Mouse (Mus musculus) hindbrain, embryonic 11.5 days (tissue): ENCODE measurements around the gene Tmem121b. TPM values are rescaled to one million over a fixed set of nuclear protein-coding genes. Genes with fewer than 3 reads are reported as not detected.

Experiments
- ATAC-seq: fragments of 200-750 bp; cut with Nextera tagmentation; 2 replicates; pipeline ENCODE4 v1.8.0; 2017; ENCODE audit warnings: mild to moderate bottlenecking, moderate TSS enrichment, moderate library complexity; ENCODE audit not compliant: low FRiP score
- DNase-seq: peaks from one replicate; pipeline ENCODE4 v3.0.0-alpha.2; 2015; ENCODE audit warnings: low spot score
- H3K27ac ChIP-seq: fragments of 300-500 bp; sonication (generic); 2 replicates; pipeline ENCODE4 v1.5.1; 2014; ENCODE audit warnings: mild to moderate bottlenecking, low read depth, low read length
- H3K27me3 ChIP-seq: fragments of 300-500 bp; sonication (generic); 2 replicates; pipeline ENCODE4 v1.6.1; 2014; ENCODE audit warnings: mild to moderate bottlenecking, low read length, moderate library complexity, mixed read lengths; ENCODE audit not compliant: control insufficient read depth, insufficient read depth
- H3K36me3 ChIP-seq: fragments of 300-500 bp; sonication (generic); 2 replicates; pipeline ENCODE4 v1.6.1; 2014; ENCODE audit warnings: mild to moderate bottlenecking, low read length, moderate library complexity, mixed read lengths; ENCODE audit not compliant: control insufficient read depth, insufficient read depth
- H3K4me1 ChIP-seq: fragments of 300-500 bp; sonication (generic); replicated peaks from 2 replicates; pipeline ENCODE4 v1.6.1; 2014; ENCODE audit warnings: low read length, mixed read lengths; ENCODE audit not compliant: control insufficient read depth, insufficient read depth
- H3K4me2 ChIP-seq: fragments of 300-500 bp; sonication (generic); replicated peaks from 2 replicates; pipeline ENCODE4 v1.6.1; 2014; ENCODE audit warnings: mild to moderate bottlenecking, low read depth, low read length
- H3K4me3 ChIP-seq: fragments of 300-500 bp; sonication (generic); 2 replicates; pipeline ENCODE4 v1.5.1; 2014; ENCODE audit warnings: low read depth, low read length
- H3K9ac ChIP-seq: fragments of 300-500 bp; sonication (generic); 2 replicates; pipeline ENCODE4 v1.6.1; 2014; ENCODE audit warnings: low read depth, low read length
- H3K9me3 ChIP-seq: fragments of 300-500 bp; sonication (generic); 2 replicates; pipeline ENCODE4 v1.6.1; 2016; ENCODE audit warnings: low read length; ENCODE audit not compliant: control insufficient read depth
- WGBS: fragments of 180-500 bp; shearing (Covaris S2); extraction: QIAGEN DNeasy Blood & Tissue Kit; methylation state at CpG from one replicate; pipeline ENCODE4 v1.1.7; 2014; 5-methylcytosine and 5-hydroxymethylcytosine counted together
- polyA plus RNA-seq: library from polyadenylated mRNA; unstranded; fragments of >200 nt; fragmentation: Nextera tagmentation; extraction: Ambion mirVana; gene quantifications from 2 replicates; pipeline ENCODE4 v1.2.1, GENCODE M21; 2014

The Tmem121b gene
- polyA plus RNA-seq, 1 experiment from 2014 or later = 1.8 TPM

- Histone ChIP-seq H3K9ac (no peak overlapping the region), H3K36me3 (no peaks in the 10 kb centered on the region), H3K9me3 (no peaks in the 10 kb centered on the region), H3K27ac (no peak overlapping the region), H3K4me3 (no peak overlapping the region), H3K27me3 (no peaks in the 10 kb centered on the region), H3K4me1 (peaks cover 11% of the 10 kb centered on the region), H3K4me2 (no peak overlapping the region)
- DNase-seq = no peak
- no peak for ATAC-seq
- WGBS = 87% methylated on average over 8 of the region's 8 CpGs
These were observed 18.3 kb downstream of the Tmem121b start for GRCm38 (mm10) chr6:120475288-120475687.

GRCm38 (mm10) chr6:120473427-120473826, 20.2 kb downstream of the Tmem121b start:
- no peaks in the 10 kb centered on the region for H3K27me3 ChIP-seq
- 32% methylated on average over 5 of the region's 5 CpGs for WGBS
- H3K4me1 ChIP-seq = peaks cover 11% of the 10 kb centered on the region
- H3K9ac ChIP-seq = no peak overlapping the region
- H3K4me2 ChIP-seq = no peak overlapping the region
- no peaks in the 10 kb centered on the region for H3K9me3 ChIP-seq
- no peak overlapping the region for H3K4me3 ChIP-seq
- ATAC-seq (peak; percentile 21; the same call in 1 of the 2 replicates), DNase-seq (peak; percentile 34)
- peak overlapping the region; percentile 85 for H3K27ac ChIP-seq
- H3K36me3 ChIP-seq = no peaks in the 10 kb centered on the region

- Histone ChIP-seq H3K36me3 (no peaks in the 10 kb centered on the region), H3K27ac (peak overlapping the region; percentile 85), H3K4me3 (no peak overlapping the region), H3K9me3 (no peaks in the 10 kb centered on the region), H3K27me3 (no peaks in the 10 kb centered on the region), H3K9ac (peak overlapping the region; percentile 23; the same call in 1 of the 2 replicates), H3K4me2 (0 out of 2 replicates have a peak overlapping the region, but pooled peaks have one; percentile 17), H3K4me1 (peaks cover 11% of the 10 kb centered on the region)
- WGBS = 13% methylated on average over 8 of the region's 8 CpGs
- DNase-seq = peak; percentile 50
- peak; percentile 61 for ATAC-seq
These were observed 21.0 kb downstream of the Tmem121b start for GRCm38 (mm10) chr6:120472455-120473140.

GRCm38 (mm10) chr6:120471991-120472441, 21.6 kb downstream of the Tmem121b start:
- H3K36me3 ChIP-seq = no peaks in the 10 kb centered on the region
- H3K27me3 ChIP-seq = no peaks in the 10 kb centered on the region
- H3K4me1 ChIP-seq = peaks cover 11% of the 10 kb centered on the region
- H3K27ac ChIP-seq = peak overlapping the region; percentile 85
- H3K4me3 ChIP-seq = no peak overlapping the region
- H3K9ac ChIP-seq = peak overlapping the region; percentile 21; the same call in 1 of the 2 replicates
- peak; percentile 80 for ATAC-seq
- 4% methylated on average over 5 of the region's 5 CpGs for WGBS
- no peaks in the 10 kb centered on the region for H3K9me3 ChIP-seq
- H3K4me2 ChIP-seq = 0 out of 2 replicates have a peak overlapping the region, but pooled peaks have one; percentile 17
- DNase-seq = peak; percentile 61

GRCm38 (mm10) chr6:120470666-120471065, 22.9 kb downstream of the Tmem121b start:
- Histone ChIP-seq H3K4me3 (no peak overlapping the region), H3K4me1 (peaks cover 11% of the 10 kb centered on the region), H3K36me3 (no peaks in the 10 kb centered on the region), H3K27me3 (no peaks in the 10 kb centered on the region), H3K4me2 (no peak overlapping the region), H3K9me3 (no peaks in the 10 kb centered on the region), H3K9ac (no peak overlapping the region), H3K27ac (no peak overlapping the region)
- DNase-seq (no peak), ATAC-seq (no peak)
- WGBS = 97% methylated on average over 1 of the region's 1 CpGs

- H3K36me3 ChIP-seq = no peaks in the 10 kb centered on the region
- peaks cover under 1% of the 10 kb centered on the region; the same call in 1 of the 2 replicates for H3K27me3 ChIP-seq
- H3K4me1 ChIP-seq = peaks cover 11% of the 10 kb centered on the region
- no peak overlapping the region for H3K27ac ChIP-seq
- H3K4me2 ChIP-seq = no peak overlapping the region
- no peak for DNase-seq
- no peak overlapping the region for H3K9ac ChIP-seq
- no peak for ATAC-seq
- H3K4me3 ChIP-seq = no peak overlapping the region
- no peaks in the 10 kb centered on the region for H3K9me3 ChIP-seq
These were observed 23.8 kb downstream of the Tmem121b start for GRCm38 (mm10) chr6:120469770-120470169.

- WGBS = 75% methylated on average over 3 of the region's 3 CpGs
- H3K36me3 ChIP-seq = no peaks in the 10 kb centered on the region
These were observed 24.3 kb downstream of the Tmem121b start for GRCm38 (mm10) chr6:120469268-120469667.

GRCm38 (mm10) chr6:120468259-120468658, 25.3 kb downstream of the Tmem121b start:
- Histone ChIP-seq H3K27me3 (peaks cover 13% of the 10 kb centered on the region), H3K27ac (no peak overlapping the region), H3K36me3 (no peaks in the 10 kb centered on the region), H3K4me3 (no peak overlapping the region), H3K4me2 (no peak overlapping the region), H3K9ac (no peak overlapping the region), H3K9me3 (no peaks in the 10 kb centered on the region), H3K4me1 (peaks cover 8% of the 10 kb centered on the region)
- 95% methylated on average over 4 of the region's 4 CpGs for WGBS
- no peak for ATAC-seq
- DNase-seq = no peak

More at GRCm38 (mm10) chr6:120469268-120469667, 24.3 kb downstream of the Tmem121b start:
- Histone ChIP-seq H3K9me3 (no peaks in the 10 kb centered on the region), H3K4me2 (no peak overlapping the region), H3K27me3 (peaks cover 6% of the 10 kb centered on the region), H3K4me1 (peaks cover 11% of the 10 kb centered on the region), H3K27ac (no peak overlapping the region), H3K9ac (no peak overlapping the region), H3K4me3 (no peak overlapping the region)
- ATAC-seq (no peak), DNase-seq (no peak)
